Mouse (Mus musculus) hindlimb bud, embryonic 11.5 days (tissue): ENCODE results near the gene Gm49361.
"Not testable (repeated sequence)": the region's sequence is repeated elsewhere in the genome, so short reads cannot be mapped to it uniquely, and the experiment has no call there.

Experiments
- DNase-seq: peaks from one replicate; pipeline ENCODE4 v3.0.0-alpha.2; 2012; ENCODE audit warnings: low read depth, low spot score; ENCODE audit errors: extremely low spot score

Gm49361 gene

GRCm38 (mm10) chr14:57746001-57746771 is at the start of gene Gm49361:
Gene Gm49361 (minus strand): TSS chr14:57746103.
- DNase-seq = no peak

- no peak for DNase-seq
Observed at GRCm38 (mm10) chr14:57791171-57791570, 45.3 kb upstream of the Gm49361 start.

- no peak for DNase-seq
Observed at GRCm38 (mm10) chr14:57789759-57790158, 43.9 kb upstream of the Gm49361 start.

- no peak for DNase-seq
Observed at GRCm38 (mm10) chr14:57789311-57789710, 43.4 kb upstream of the Gm49361 start.

- DNase-seq = no peak
Observed at GRCm38 (mm10) chr14:57787406-57787805, 41.5 kb upstream of the Gm49361 start.

GRCm38 (mm10) chr14:57772157-57772815 is 26.4 kb upstream of the Gm49361 start:
- DNase-seq = no peak

GRCm38 (mm10) chr14:57769102-57769501 is 23.2 kb upstream of the Gm49361 start:
- DNase-seq = no peak

GRCm38 (mm10) chr14:57760447-57761412 is 14.8 kb upstream of the Gm49361 start:
- DNase-seq = no peak

- DNase-seq = no peak
Observed at GRCm38 (mm10) chr14:57758237-57758636, 12.3 kb upstream of the Gm49361 start, which contains the start of gene Lats2. Gene Lats2 (minus strand): TSS chr14:57758388.

GRCm38 (mm10) chr14:57756094-57756493 is 10.2 kb upstream of the Gm49361 start:
- no peak for DNase-seq

GRCm38 (mm10) chr14:57755661-57756060 is 9.8 kb upstream of the Gm49361 start:
- DNase-seq = no peak

GRCm38 (mm10) chr14:57753351-57753992 is 7.6 kb upstream of the Gm49361 start:
- DNase-seq = no peak

GRCm38 (mm10) chr14:57751006-57751405 is 5.1 kb upstream of the Gm49361 start:
- DNase-seq = not testable (repeated sequence)

GRCm38 (mm10) chr14:57749501-57749900 is 3.6 kb upstream of the Gm49361 start:
- DNase-seq = no peak

GRCm38 (mm10) chr14:57745291-57745969 is 473 bp downstream of the Gm49361 start:
- no peak for DNase-seq

- DNase-seq = no peak
Observed at GRCm38 (mm10) chr14:57744547-57744946, 1.4 kb downstream of the Gm49361 start.

- no peak for DNase-seq
Observed at GRCm38 (mm10) chr14:57740651-57741050, 5.3 kb downstream of the Gm49361 start.

GRCm38 (mm10) chr14:57737089-57737488 is 8.8 kb downstream of the Gm49361 start:
- DNase-seq = no peak

- DNase-seq = no peak
Observed at GRCm38 (mm10) chr14:57736141-57736540, 9.8 kb downstream of the Gm49361 start.

GRCm38 (mm10) chr14:57732668-57733293 is 13.1 kb downstream of the Gm49361 start:
- no peak for DNase-seq
